Mouse (Mus musculus): ENCODE measurements around the gene Tns1.

DNA sequence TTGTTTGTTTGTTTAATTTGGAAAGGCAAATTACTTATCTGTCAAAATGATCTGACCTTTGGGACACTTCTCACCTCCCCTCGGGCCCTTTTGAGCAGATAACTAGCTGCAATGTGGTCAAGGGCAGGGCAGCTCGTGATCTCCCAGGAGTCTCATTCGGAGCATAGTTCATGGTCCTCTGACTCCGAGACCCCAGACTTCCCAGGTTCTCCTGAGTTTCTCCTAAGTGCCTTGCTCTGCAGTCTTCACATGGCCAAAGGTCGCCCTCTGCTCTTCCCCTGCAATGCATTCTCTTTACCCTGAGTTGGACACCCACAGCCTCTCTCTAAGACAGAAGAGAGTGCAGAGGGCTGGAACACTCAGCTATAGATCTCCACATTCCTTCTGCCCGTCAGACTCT lies 29.0 kb downstream of the Tns1 start:
- TF ChIP-seq MEF2A (IDR thresholded peaks at IDR 0.05; ENCODE audit: extremely low read depth, insufficient replicate concordance, low read depth, low read length, poor library complexity, severe bottlenecking) (no peak), ZC3H11A (IDR thresholded peaks at IDR 0.05; ENCODE audit: low read depth, low read length) (no peak), CHD2 (IDR thresholded peaks at IDR 0.05; ENCODE audit: low read length) (no peak), POLR2AphosphoS2 (IDR thresholded peaks at IDR 0.05; ENCODE audit: low read length) (no peak), MAX (IDR thresholded peaks at IDR 0.05; ENCODE audit: low read length) (no peak), POLR2A (IDR thresholded peaks at IDR 0.05; ENCODE audit: control insufficient read depth in 1 of 2, insufficient read depth in 1 of 2, low read depth in 1 of 2, low read length in 2 of 2, poor library complexity in 1 of 2) (no peak), CTCF (IDR thresholded peaks at IDR 0.05 in 2 of 3, conservative IDR thresholded peaks at IDR 0.05 in 1 of 3; ENCODE audit: control insufficient read depth in 1 of 3, insufficient read depth in 1 of 3, low read depth in 2 of 3, low read length in 3 of 3, poor library complexity in 1 of 3, severe bottlenecking in 1 of 3) (no peak)
